Comparison of ENCODE assay signal across 23 mouse cellular contexts in the genomic region with DNA sequence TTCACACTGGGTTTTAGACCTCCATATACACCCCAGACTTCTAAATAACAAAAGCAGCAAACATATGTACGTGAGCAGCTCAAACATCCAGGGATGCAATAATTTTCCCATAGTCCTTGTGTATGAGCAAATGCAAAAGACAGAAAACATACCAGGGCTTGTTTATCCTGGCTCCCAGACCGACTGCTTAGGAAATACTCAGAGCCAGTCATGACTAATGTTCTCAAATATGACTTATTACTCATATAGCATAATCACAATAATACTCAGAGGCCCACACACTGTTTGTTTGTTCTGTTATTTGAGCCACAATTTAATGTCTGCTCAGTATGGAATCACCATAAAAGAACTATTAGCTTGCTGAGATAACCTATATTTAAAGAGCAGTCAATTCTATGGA.
A peak's percentile ranks its signal among the peaks of the same experiment; 100 is the strongest.
DNase-seq lines count a peak whose midpoint lies in the region; ATAC-seq and TF ChIP-seq lines count a peak whose summit lies in the region.
"Had no signal": no experiment of that assay in that cellular context is flagged by ENCODE, and none has a peak within 500 bp of the region (broad histone marks: within the 10 kb centered on the region; RNA-seq: fewer than 3 reads in every experiment).

No protein-coding gene starts in this region.

- no peak for TF ChIP-seq CTCF in kidney, postnatal 0 days (IDR thresholded peaks at IDR 0.05; ENCODE audit: low read depth)
- TF ChIP-seq CTCF in C2C12 (IDR thresholded peaks at IDR 0.05; ENCODE audit: control insufficient read depth, insufficient read depth, insufficient read length): no peak
- no peak for TF ChIP-seq CTCF in stomach, postnatal 0 days (IDR thresholded peaks at IDR 0.05; ENCODE audit: low read depth)

- WGBS in kidney, postnatal 0 days: 55% methylated on average over 2 of the region's 2 CpGs
- WGBS in stomach, postnatal 0 days: 22% methylated on average over 2 of the region's 2 CpGs
- WGBS in midbrain, embryonic 16.5 days: 87% methylated on average over 2 of the region's 2 CpGs

- no peaks in the 10 kb centered on the region for H3K36me3 ChIP-seq in kidney, postnatal 0 days (ENCODE audit: insufficient read depth, low read length)
- no peaks in the 10 kb centered on the region for H3K36me3 ChIP-seq in C2C12 (ENCODE audit: control insufficient read depth, insufficient read depth)
- no peaks in the 10 kb centered on the region for H3K36me3 ChIP-seq in stomach, postnatal 0 days (ENCODE audit: control insufficient read depth, insufficient read depth, low read length)
- H3K36me3 ChIP-seq in midbrain, embryonic 16.5 days (ENCODE audit: control insufficient read depth, insufficient read depth, low read length): no peaks in the 10 kb centered on the region
- H3K36me3 ChIP-seq: heart, embryonic 13.5 days; hindbrain, embryonic 12.5 days had no signal

- H3K4me3 ChIP-seq in kidney, postnatal 0 days (replicated peaks; ENCODE audit: low read depth, low read length): no peak overlapping the region
- H3K4me3 ChIP-seq in C2C12 (ENCODE audit: insufficient read depth, poor library complexity, severe bottlenecking): no peak overlapping the region
- H3K4me3 ChIP-seq in stomach, postnatal 0 days (ENCODE audit: low read depth, low read length): no peak overlapping the region
- H3K4me3 ChIP-seq in midbrain, embryonic 16.5 days (ENCODE audit: low read depth, low read length): no peak overlapping the region
- H3K4me3 ChIP-seq: forebrain, embryonic 13.5 days; gastrocnemius, adult 2 months; heart, embryonic 13.5 days; hindbrain, embryonic 12.5 days had no signal

- DNase-seq in kidney, postnatal 0 days (ENCODE audit: low spot score): peak; percentile 72
- no peak for DNase-seq in kidney, postnatal 4 days
- DNase-seq in adipocyte (ENCODE audit: low spot score) (peak; percentile 86), MN1 (ENCODE audit: low spot score) (no peak)
- no peak for DNase-seq in stomach, postnatal 0 days (ENCODE audit: low spot score)
- DNase-seq: adrenal gland, adult 8-10 months; cerebellum, adult 11-12 months; cerebellum, adult 9-11 months; cerebellum, postnatal 36 days; gastrocnemius, adult 2 months; gastrocnemius, postnatal 25 days; heart, postnatal 10 days; heart, postnatal 4 days; kidney, adult 11 months; kidney, adult 9 months had no signal

- H3K79me2 ChIP-seq in C2C12 (ENCODE audit: control insufficient read depth, insufficient read depth): no peaks in the 10 kb centered on the region

- no peak for TF ChIP-seq EP300 in stomach, postnatal 0 days (optimal IDR thresholded peaks at IDR 0.05)

- no peak overlapping the region for H3K27ac ChIP-seq in kidney, postnatal 0 days
- H3K27ac ChIP-seq in stomach, postnatal 0 days (replicated peaks): no peak overlapping the region
- no peak overlapping the region for H3K27ac ChIP-seq in midbrain, embryonic 16.5 days (ENCODE audit: low read length)
- H3K27ac ChIP-seq: forebrain, embryonic 13.5 days; gastrocnemius, adult 2 months; heart, embryonic 13.5 days; hindbrain, embryonic 12.5 days had no signal

- no peaks in the 10 kb centered on the region for H3K79me3 ChIP-seq in C2C12 (ENCODE audit: low read depth)

- H3K4me2 ChIP-seq in kidney, postnatal 0 days (ENCODE audit: low read length): no peak overlapping the region
- H3K4me2 ChIP-seq in stomach, postnatal 0 days (replicated peaks; ENCODE audit: low read depth): no peak overlapping the region
- no peak overlapping the region for H3K4me2 ChIP-seq in midbrain, embryonic 16.5 days (ENCODE audit: low read length)
- H3K4me2 ChIP-seq: forebrain, embryonic 13.5 days; heart, embryonic 13.5 days; hindbrain, embryonic 12.5 days had no signal

- H3K9me3 ChIP-seq in kidney, postnatal 0 days (replicated peaks; ENCODE audit: low read length): no peaks in the 10 kb centered on the region
- H3K9me3 ChIP-seq in stomach, postnatal 0 days (ENCODE audit: control insufficient read depth, low read length): no peaks in the 10 kb centered on the region
- no peaks in the 10 kb centered on the region for H3K9me3 ChIP-seq in midbrain, embryonic 16.5 days (replicated peaks; ENCODE audit: control insufficient read depth, low read length, poor library complexity, severe bottlenecking)
- H3K9me3 ChIP-seq: forebrain, embryonic 13.5 days; heart, embryonic 13.5 days had no signal

- H3K4me1 ChIP-seq in kidney, postnatal 0 days (replicated peaks; ENCODE audit: insufficient read depth, low read length): no peaks in the 10 kb centered on the region
- no peaks in the 10 kb centered on the region for H3K4me1 ChIP-seq in stomach, postnatal 0 days (replicated peaks; ENCODE audit: control insufficient read depth, insufficient read depth)
- H3K4me1 ChIP-seq in midbrain, embryonic 16.5 days (ENCODE audit: control insufficient read depth, insufficient read depth, low read length): no peaks in the 10 kb centered on the region
- H3K4me1 ChIP-seq: forebrain, embryonic 13.5 days; heart, embryonic 13.5 days; hindbrain, embryonic 12.5 days had no signal

- H3K9ac ChIP-seq in kidney, postnatal 0 days (ENCODE audit: low read depth, low read length): no peak overlapping the region
- H3K9ac ChIP-seq in stomach, postnatal 0 days (ENCODE audit: low read length): no peak overlapping the region
- no peak overlapping the region for H3K9ac ChIP-seq in midbrain, embryonic 16.5 days (ENCODE audit: low read depth, low read length)
- H3K9ac ChIP-seq: forebrain, embryonic 13.5 days; heart, embryonic 13.5 days; hindbrain, embryonic 12.5 days had no signal

- no peak for ATAC-seq in kidney, postnatal 0 days (replicated peaks; ENCODE audit: low FRiP score, low read depth)
- peak; percentile 61 for ATAC-seq in stomach, postnatal 0 days (ENCODE audit: low FRiP score, low TSS enrichment)
- no peak for ATAC-seq in midbrain, embryonic 16.5 days
- ATAC-seq: forebrain, embryonic 13.5 days; hindbrain, embryonic 16.5 days; inflammation-experienced regulatory T-cells, adult 6 months had no signal

- no peaks in the 10 kb centered on the region for H3K27me3 ChIP-seq in kidney, postnatal 0 days (ENCODE audit: insufficient read depth, low read length)
- H3K27me3 ChIP-seq in C2C12 (ENCODE audit: control insufficient read depth, insufficient read depth, insufficient read length): no peaks in the 10 kb centered on the region
- no peaks in the 10 kb centered on the region for H3K27me3 ChIP-seq in stomach, postnatal 0 days (ENCODE audit: control insufficient read depth, insufficient read depth, low read length)
- H3K27me3 ChIP-seq in midbrain, embryonic 16.5 days (ENCODE audit: control insufficient read depth, insufficient read depth, low read depth, low read length): no peaks in the 10 kb centered on the region
- H3K27me3 ChIP-seq: CH12.LX; forebrain, embryonic 13.5 days; heart, embryonic 13.5 days; hindbrain, embryonic 12.5 days had no signal

- no peak overlapping the region for H3ac ChIP-seq in C2C12 (ENCODE audit: control insufficient read depth, insufficient read length, low read depth)

TF ChIP-seq in C2C12, 6 proteins besides CTCF, POLR2A, EP300 and RAD21:
- TF ChIP-seq MYOG (IDR thresholded peaks at IDR 0.05; ENCODE audit: control insufficient read depth, extremely low read depth, insufficient read length): no peak
- peak; percentile 85 for TF ChIP-seq CEBPB (IDR thresholded peaks at IDR 0.05; ENCODE audit: low read depth)
- TF ChIP-seq MYOD1 (IDR thresholded peaks at IDR 0.05; ENCODE audit: control insufficient read depth, insufficient read length, low read depth): no peak
- TF ChIP-seq MAX (IDR thresholded peaks at IDR 0.05): no peak
- peak; percentile 94 for TF ChIP-seq FOSL1 (IDR thresholded peaks at IDR 0.05; ENCODE audit: insufficient read depth, low read length, poor library complexity, severe bottlenecking)
- no peak for TF ChIP-seq USF1 (IDR thresholded peaks at IDR 0.05; ENCODE audit: low read depth)
TF ChIP-seq in C2C12: peak in this region for 2.

Comparison
In these comparisons a context has a peak if more than half of its experiments do, and no peak if none do; other contexts are left out.
1. DNase-seq: peak in kidney, postnatal 0 days (single experiment) and adipocyte (single experiment); none in kidney, postnatal 4 days (0 of 2), stomach, postnatal 0 days (single experiment) and MN1 (single experiment).